Mouse (Mus musculus) lung, adult 2 months (tissue): ENCODE results near the gene Wdr53.

ENCODE experiments used
- CTCF ChIP-seq: fragments of 200-500 bp; IDR thresholded peaks from 2 replicates; pipeline ENCODE4 v1.5.1; 2011; ENCODE audit warnings: mild to moderate bottlenecking, low read length, control low read depth; ENCODE audit not compliant: insufficient read depth
- POLR2A ChIP-seq: fragments of 200-500 bp; IDR thresholded peaks from 2 replicates; pipeline ENCODE4 v1.6.1; 2011; ENCODE audit warnings: low read depth, mild to moderate bottlenecking, control low read depth, low read length, borderline replicate concordance; ENCODE audit errors: extremely low read depth

DNA sequence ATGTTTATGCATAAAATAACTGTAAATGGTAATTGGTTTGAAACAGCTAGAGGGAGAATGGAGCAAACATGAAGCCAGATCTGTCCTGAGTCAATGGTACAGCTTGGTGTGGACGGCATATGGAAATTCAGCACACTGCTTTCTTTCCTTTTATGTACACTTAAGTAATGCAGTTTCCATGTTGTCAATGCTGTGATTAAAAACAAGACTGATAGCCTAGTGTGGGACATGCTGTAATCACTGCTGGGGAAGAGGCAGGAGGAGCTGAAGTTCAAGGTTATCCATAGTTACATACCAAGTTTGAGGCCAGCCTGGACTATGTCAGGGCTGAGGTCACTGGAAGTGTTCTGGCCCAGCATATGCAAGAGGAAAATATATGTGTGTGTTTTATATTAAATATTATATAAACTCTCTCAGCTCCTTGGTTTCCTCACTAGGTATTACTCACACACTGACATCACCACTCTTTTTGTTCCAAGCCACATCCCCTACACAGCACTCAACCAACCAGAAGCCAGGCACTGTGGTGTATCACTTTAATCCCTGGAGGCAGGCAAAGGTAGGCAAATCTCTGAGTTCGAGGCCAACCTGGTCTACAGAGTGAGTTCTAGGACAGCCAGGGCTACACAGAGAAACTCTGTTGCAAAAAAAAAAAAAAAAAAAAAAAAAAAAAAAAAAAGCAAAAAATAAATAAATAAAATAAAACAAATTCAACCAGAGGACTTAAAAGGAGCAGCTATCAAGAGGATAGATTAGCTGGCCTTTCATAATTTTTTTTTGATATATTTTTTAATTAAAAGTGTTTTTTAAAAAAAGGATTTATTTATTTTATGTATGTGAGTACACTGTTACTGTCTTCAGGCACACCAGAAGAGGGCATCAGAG, 7.4 kb upstream of the Wdr53 start:
- TF ChIP-seq CTCF (no peak), POLR2A (no peak)
